16 mouse cellular contexts compared by ENCODE assay signal in the genomic region with DNA sequence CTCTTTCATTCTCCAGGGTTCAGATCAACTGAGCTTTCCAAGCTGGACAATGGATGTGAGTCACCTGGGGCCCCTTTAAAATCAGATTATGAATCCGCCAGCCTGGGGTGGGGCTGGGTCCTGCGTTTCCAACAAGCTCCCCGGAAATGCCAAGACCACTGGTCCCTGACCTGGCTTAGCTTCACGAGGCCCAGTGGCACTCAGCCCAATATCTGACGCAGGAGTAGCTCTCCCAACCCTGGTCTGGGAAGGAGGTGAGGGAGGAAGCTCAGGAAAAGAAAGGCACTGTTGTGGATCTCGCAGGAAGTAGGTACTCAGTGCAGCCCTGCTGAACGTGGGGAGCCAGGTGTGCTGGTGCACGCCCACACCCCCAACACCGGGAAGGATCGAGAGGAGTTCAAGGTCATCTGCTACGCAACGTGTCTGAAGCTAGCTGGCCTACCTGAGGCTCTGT. TPM values are rescaled to one million over a fixed set of nuclear protein-coding genes. Genes with fewer than 3 reads are reported as not detected.
DNase-seq lines count a peak whose midpoint lies in the region; ATAC-seq and TF ChIP-seq lines count a peak whose summit lies in the region.
"Had no signal": no experiment of that assay in that cellular context is flagged by ENCODE, and none has a peak within 500 bp of the region (broad histone marks: within the 10 kb centered on the region; RNA-seq: fewer than 3 reads in every experiment).

No protein-coding gene starts in this region.

- no peak overlapping the region for H3K27ac ChIP-seq in lung, embryonic 16.5 days (ENCODE audit: low read length)
- H3K27ac ChIP-seq in kidney, adult 2 months (ENCODE audit: insufficient read depth, low read depth, low read length), result peak overlapping the region; percentile 17; the same call in 1 of the 2 replicates
- H3K27ac ChIP-seq in stomach, embryonic 14.5 days (ENCODE audit: low read length), result no peak overlapping the region
- no peak overlapping the region for H3K27ac ChIP-seq in hindbrain, embryonic 14.5 days
- H3K27ac ChIP-seq: hindbrain, postnatal 0 days; neural tube, embryonic 12.5 days had no signal

- no peaks in the 10 kb centered on the region for H3K27me3 ChIP-seq in lung, embryonic 16.5 days (ENCODE audit: control insufficient read depth, insufficient read depth, low read depth, low read length)
- H3K27me3 ChIP-seq in kidney, adult 2 months (replicated peaks; ENCODE audit: control insufficient read depth, insufficient read depth, low read length), result no peaks in the 10 kb centered on the region
- no peaks in the 10 kb centered on the region for H3K27me3 ChIP-seq in stomach, embryonic 14.5 days (ENCODE audit: control insufficient read depth, insufficient read depth, low read length)
- no peaks in the 10 kb centered on the region for H3K27me3 ChIP-seq in hindbrain, embryonic 14.5 days (ENCODE audit: control insufficient read depth, insufficient read depth, low read length)
- H3K27me3 ChIP-seq: neural tube, embryonic 12.5 days had no signal

- 41% methylated on average over 12 of the region's 12 CpGs for WGBS in lung, embryonic 16.5 days
- 40% methylated on average over 12 of the region's 12 CpGs for WGBS in kidney, adult 2 months
- 44% methylated on average over 12 of the region's 12 CpGs for WGBS in stomach, embryonic 14.5 days
- 76% methylated on average over 12 of the region's 12 CpGs for WGBS in hindbrain, embryonic 14.5 days

- TF ChIP-seq CTCF in kidney, adult 2 months (conservative IDR thresholded peaks at IDR 0.05; ENCODE audit: insufficient read depth, insufficient read length, low read depth, low read length), result no peak

- TF ChIP-seq POLR2A in kidney, adult 2 months (IDR thresholded peaks at IDR 0.05; ENCODE audit: low read depth, low read length), result no peak

- no peaks in the 10 kb centered on the region for H3K36me3 ChIP-seq in lung, embryonic 16.5 days (ENCODE audit: control insufficient read depth, insufficient read depth, low read length)
- no peaks in the 10 kb centered on the region for H3K36me3 ChIP-seq in kidney, adult 2 months (ENCODE audit: control insufficient read depth, insufficient read depth, low read length)
- H3K36me3 ChIP-seq in stomach, embryonic 14.5 days (ENCODE audit: control insufficient read depth, insufficient read depth, low read length), result no peaks in the 10 kb centered on the region
- no peaks in the 10 kb centered on the region for H3K36me3 ChIP-seq in hindbrain, embryonic 14.5 days (replicated peaks; ENCODE audit: control insufficient read depth, insufficient read depth)
- H3K36me3 ChIP-seq: neural tube, embryonic 12.5 days had no signal

- no peak overlapping the region for H3K9ac ChIP-seq in lung, embryonic 16.5 days (ENCODE audit: low read length)
- no peak overlapping the region for H3K9ac ChIP-seq in stomach, embryonic 14.5 days (replicated peaks; ENCODE audit: low read depth, low read length)
- no peak overlapping the region for H3K9ac ChIP-seq in hindbrain, embryonic 14.5 days
- H3K9ac ChIP-seq: neural tube, embryonic 12.5 days had no signal

- no peak overlapping the region for H3K4me2 ChIP-seq in lung, embryonic 16.5 days (ENCODE audit: low read depth, low read length)
- no peak overlapping the region for H3K4me2 ChIP-seq in stomach, embryonic 14.5 days (replicated peaks; ENCODE audit: low read depth, low read length)
- H3K4me2 ChIP-seq in hindbrain, embryonic 14.5 days (replicated peaks), result no peak overlapping the region
- H3K4me2 ChIP-seq: neural tube, embryonic 12.5 days had no signal

- H3K9me3 ChIP-seq in lung, embryonic 16.5 days (ENCODE audit: control insufficient read depth, low read length), result no peaks in the 10 kb centered on the region
- no peaks in the 10 kb centered on the region for H3K9me3 ChIP-seq in stomach, embryonic 14.5 days (ENCODE audit: control insufficient read depth, low read depth, low read length)
- H3K9me3 ChIP-seq in hindbrain, embryonic 14.5 days (ENCODE audit: control insufficient read depth, low read length), result no peaks in the 10 kb centered on the region
- H3K9me3 ChIP-seq: neural tube, embryonic 12.5 days had no signal

- DNase-seq in lung, postnatal 14 days, result no peak
- peak; percentile 83 for DNase-seq in adrenal gland, postnatal 10 days
- peak; percentile 56 for DNase-seq in kidney, adult 2 months
- no peak for DNase-seq in urinary bladder, postnatal 4 days (ENCODE audit: low spot score in 2 of 2)
- no peak for DNase-seq in left cerebral cortex, adult 9 months (ENCODE audit: low spot score in 2 of 2)
- no peak for DNase-seq in hindbrain, embryonic 14.5 days (ENCODE audit: low spot score)
- DNase-seq: embryo, embryonic 11 days; spleen, adult 18-20 months had no signal

- no peak overlapping the region for H3K4me3 ChIP-seq in lung, embryonic 16.5 days (ENCODE audit: low read length)
- H3K4me3 ChIP-seq in kidney, adult 2 months (ENCODE audit: insufficient read depth, low read depth, low read length), result no peak overlapping the region
- no peak overlapping the region for H3K4me3 ChIP-seq in stomach, embryonic 14.5 days (ENCODE audit: low read depth, low read length)
- no peak overlapping the region for H3K4me3 ChIP-seq in hindbrain, embryonic 14.5 days (replicated peaks; ENCODE audit: low read length)
- H3K4me3 ChIP-seq: neural tube, embryonic 12.5 days had no signal

- peak; percentile 58; the same call in 1 of the 2 replicates for ATAC-seq in lung, embryonic 16.5 days (ENCODE audit: low read depth)
- ATAC-seq in stomach, embryonic 14.5 days (ENCODE audit: insufficient number of reproducible peaks, insufficient read depth, low FRiP score, low read depth), result peak; percentile 73
- no peak for ATAC-seq in hindbrain, embryonic 14.5 days (ENCODE audit: low FRiP score)

- peaks cover 3% of the 10 kb centered on the region; the same call in 1 of the 2 replicates for H3K4me1 ChIP-seq in lung, embryonic 16.5 days (replicated peaks; ENCODE audit: control insufficient read depth, insufficient read depth, low read length)
- 0 out of 2 replicates have a peak, but pooled peaks cover 4% of the 10 kb centered on the region for H3K4me1 ChIP-seq in kidney, adult 2 months (ENCODE audit: control insufficient read depth, insufficient read depth, low read length)
- H3K4me1 ChIP-seq in stomach, embryonic 14.5 days (ENCODE audit: control insufficient read depth, insufficient read depth, low read length), result peaks cover 4% of the 10 kb centered on the region; the same call in 1 of the 2 replicates
- H3K4me1 ChIP-seq in hindbrain, embryonic 14.5 days (replicated peaks; ENCODE audit: control insufficient read depth, insufficient read depth, low read length), result peaks cover 13% of the 10 kb centered on the region

RNA-seq across cellular contexts. Expression of gene Adora1, which starts 18.2 kb away (rescaled TPM):
- 8.4 and 9.0 TPM in 2 replicates for polyA plus RNA-seq in lung, embryonic 16.5 days (2015; fragmentation: Nextera tagmentation; extraction: Ambion mirVana)
- total RNA-seq in adrenal gland, postnatal 10 days (2021), result 10 to 100 TPM; 70.4 to 83.0 TPM
- polyA plus RNA-seq in kidney, adult 2 months (2012; rRNA removed), result 13.5 and 16.6 TPM in 2 replicates
- polyA plus RNA-seq in stomach, embryonic 14.5 days (2014; fragmentation: Nextera tagmentation; extraction: Ambion mirVana), result 0.68 and 1.7 TPM in 2 replicates
- polyA plus RNA-seq in hindbrain, embryonic 14.5 days (2014; fragmentation: Nextera tagmentation; extraction: Ambion mirVana), result 13.0 and 14.9 TPM in 2 replicates
- total RNA-seq: granulocyte monocyte progenitor cell, adult 5-6 weeks; megakaryocyte, adult 5-6 weeks; MEL had no signal

RNA-seq across cellular contexts. Expression of gene Mybph, which starts 23.8 kb away (rescaled TPM):
- polyA plus RNA-seq in lung, embryonic 16.5 days (2015; fragmentation: Nextera tagmentation; extraction: Ambion mirVana), result 1.3 and 2.5 TPM in 2 replicates
- 1 to 10 TPM; 4.2 to 5.0 TPM for total RNA-seq in adrenal gland, postnatal 10 days (2021)
- polyA plus RNA-seq in kidney, adult 2 months (2012; rRNA removed), result 0.12 and 0.89 TPM in 2 replicates
- polyA plus RNA-seq in stomach, embryonic 14.5 days (2014; fragmentation: Nextera tagmentation; extraction: Ambion mirVana), result not detected in 2 replicates
- polyA plus RNA-seq in hindbrain, embryonic 14.5 days (2014; fragmentation: Nextera tagmentation; extraction: Ambion mirVana), result 0.27 TPM in 1 of 2 replicates, not detected in the other
- total RNA-seq: granulocyte monocyte progenitor cell, adult 5-6 weeks; hindbrain, postnatal 0 days; MEL had no signal
- polyA plus RNA-seq: forebrain, embryonic 11.5 days had no signal

RNA-seq across cellular contexts. Expression of gene Chil1, which starts 35.1 kb away (rescaled TPM):
- 1.2 and 2.0 TPM in 2 replicates for polyA plus RNA-seq in lung, embryonic 16.5 days (2015; fragmentation: Nextera tagmentation; extraction: Ambion mirVana)
- 1 to 10 TPM; 1.4 to 2.4 TPM for total RNA-seq in adrenal gland, postnatal 10 days (2021)
- polyA plus RNA-seq in kidney, adult 2 months (2012; rRNA removed), result 0.56 TPM in 2 replicates
- 0.67 and 1.4 TPM in 2 replicates for polyA plus RNA-seq in stomach, embryonic 14.5 days (2014; fragmentation: Nextera tagmentation; extraction: Ambion mirVana)
- 2.5 and 3.6 TPM in 2 replicates for polyA plus RNA-seq in hindbrain, embryonic 14.5 days (2014; fragmentation: Nextera tagmentation; extraction: Ambion mirVana)
- total RNA-seq: MEL had no signal

Comparison
In these comparisons a context has a peak if more than half of its experiments do, and no peak if none do; other contexts are left out.
1. DNase-seq: peak in adrenal gland, postnatal 10 days (single experiment) and kidney, adult 2 months (single experiment); none in lung, postnatal 14 days (single experiment), urinary bladder, postnatal 4 days (0 of 2), left cerebral cortex, adult 9 months (0 of 2) and hindbrain, embryonic 14.5 days (single experiment).